Mouse (Mus musculus): Measurements from ENCODE around the gene Ptgfrn.

The Ptgfrn gene

GRCm38 (mm10) chr3:101037984-101038545, 72.0 kb downstream of the Ptgfrn start:
- no peak for DNase-seq (ENCODE audit: low spot score)

DNA sequence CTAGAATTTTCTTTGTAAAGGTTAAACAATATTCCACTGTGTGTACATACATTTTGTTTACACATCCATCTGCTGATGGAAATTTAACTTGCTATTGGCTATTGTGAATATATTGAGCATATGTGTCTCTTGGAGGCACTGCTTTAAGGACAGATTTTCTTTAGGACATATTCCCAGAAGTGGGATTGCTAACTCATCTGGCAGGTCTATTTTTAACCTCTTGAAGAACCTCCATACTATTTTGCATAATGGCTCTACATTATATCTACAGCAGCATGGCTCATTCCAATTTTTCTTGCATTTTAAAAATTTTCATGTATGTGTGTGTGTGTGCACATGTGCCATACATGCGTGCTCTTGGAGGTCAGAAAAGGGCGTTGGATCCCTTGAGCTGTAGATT, 74.1 kb downstream of the Ptgfrn start:
- no peak for DNase-seq (ENCODE audit: low spot score)

DNA sequence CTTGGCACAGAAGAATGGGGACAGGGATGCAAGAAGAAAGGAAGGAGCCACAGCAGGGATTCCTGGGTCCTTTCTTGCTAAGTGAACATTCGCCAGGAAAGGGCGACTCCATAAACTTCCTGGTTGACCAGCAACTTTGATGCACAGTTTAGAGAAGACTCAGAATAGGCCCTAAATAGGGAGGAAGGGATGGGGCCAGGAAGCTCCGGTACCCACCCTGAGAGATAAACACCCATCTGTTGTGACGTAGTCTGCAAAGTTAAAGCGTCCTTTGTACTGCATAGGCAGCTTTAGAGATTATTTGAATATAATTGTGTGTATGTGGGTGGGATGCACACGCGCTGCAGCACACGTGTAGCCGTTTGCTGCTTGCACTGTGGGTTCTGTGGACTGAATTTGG, 75.6 kb downstream of the Ptgfrn start:
- no peak for DNase-seq (ENCODE audit: low spot score)

GRCm38 (mm10) chr3:101033644-101034043, 76.4 kb downstream of the Ptgfrn start:
- no peak for DNase-seq (ENCODE audit: low spot score)

DNA sequence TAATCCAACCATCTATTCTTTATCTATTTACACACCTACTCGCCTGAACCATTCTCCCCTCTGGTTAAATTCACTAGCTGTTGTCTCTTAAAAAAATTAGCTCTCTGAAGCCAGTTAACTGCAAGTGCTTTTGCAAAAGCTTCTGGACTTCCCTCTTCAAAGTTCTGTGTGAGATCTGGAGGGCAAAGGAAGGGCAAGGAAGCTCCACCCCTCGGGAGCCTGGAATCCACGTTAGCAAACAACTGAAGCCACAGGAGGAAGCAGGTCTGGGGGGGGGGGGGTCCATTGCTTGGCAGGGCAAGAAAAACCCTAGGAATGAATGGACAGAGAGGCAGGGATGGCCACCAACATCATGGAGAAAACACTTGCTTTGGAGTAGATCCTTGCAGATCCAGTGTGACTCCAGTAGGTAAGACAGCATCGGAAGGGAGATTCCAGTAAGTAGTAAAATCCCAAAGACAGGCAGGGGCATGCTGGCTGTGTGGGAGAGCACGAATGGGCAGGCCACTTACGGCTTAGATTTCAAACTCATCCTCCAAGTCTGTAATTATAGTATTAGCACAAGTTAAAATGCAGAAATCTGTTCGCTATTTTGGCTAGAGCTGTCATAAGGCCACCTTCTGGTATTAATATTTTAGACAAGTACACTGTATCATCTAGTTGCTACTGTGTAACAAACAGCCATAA, 78.5 kb downstream of the Ptgfrn start:
- DNase-seq (ENCODE audit: low spot score): no peak

GRCm38 (mm10) chr3:101030630-101031029, 79.4 kb downstream of the Ptgfrn start:
- DNase-seq (ENCODE audit: low spot score): no peak

DNA sequence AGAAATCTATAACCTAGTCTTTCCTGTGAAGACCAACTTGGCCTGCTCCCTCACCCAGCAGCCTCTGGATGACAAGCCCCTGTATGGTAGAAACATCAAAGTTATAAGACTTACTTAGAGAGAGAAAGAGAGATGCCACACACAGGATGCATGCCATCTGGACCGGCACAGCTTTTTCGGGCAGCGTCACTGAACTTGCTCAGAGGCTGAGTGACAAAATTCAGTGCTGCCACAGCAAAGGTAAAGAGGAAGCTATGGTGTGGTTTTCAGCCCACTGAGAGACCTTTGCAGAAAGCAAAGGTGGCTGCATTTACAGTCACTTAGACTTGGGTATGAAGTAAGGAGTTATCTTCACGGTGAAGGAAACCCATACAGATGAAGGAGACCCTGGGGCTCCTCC, 80.7 kb downstream of the Ptgfrn start, which contains the start of gene Cd101:
Gene Cd101 (minus strand): TSS at position 218 of the 400 bp plus-strand sequence.
- DNase-seq (ENCODE audit: low spot score): no peak

- no peak for DNase-seq (ENCODE audit: low spot score)
These were observed 83.3 kb downstream of the Ptgfrn start for GRCm38 (mm10) chr3:101026741-101027140.

- no peak for DNase-seq (ENCODE audit: low spot score)
These were observed 87.1 kb downstream of the Ptgfrn start for GRCm38 (mm10) chr3:101022967-101023366.

DNA sequence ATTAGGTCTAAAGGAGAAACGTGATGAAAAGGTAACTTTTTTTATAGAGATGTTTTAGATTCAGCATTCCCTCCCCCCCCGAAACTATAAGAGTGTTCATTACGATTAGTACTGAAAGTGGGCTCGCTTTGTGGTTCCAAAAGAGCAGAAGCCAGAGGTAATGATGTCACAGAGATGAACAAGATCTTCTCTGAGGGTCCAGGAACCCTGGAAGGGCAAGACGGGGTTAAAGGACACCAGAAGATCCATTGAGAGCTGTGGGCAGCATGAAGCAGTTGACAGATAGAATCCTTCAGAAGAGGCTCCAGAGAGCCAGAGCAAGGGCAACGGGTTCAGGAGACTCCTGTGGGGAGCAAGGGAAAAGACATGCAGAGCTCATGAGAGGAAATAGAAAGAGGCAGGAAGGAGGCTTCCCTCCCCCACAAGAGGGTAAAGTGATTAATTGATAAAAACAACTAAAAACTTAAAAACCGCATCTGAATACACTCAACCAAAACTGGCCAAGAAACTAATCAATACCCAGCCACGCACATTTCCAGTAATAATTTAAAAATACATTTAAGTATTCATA, 88.5 kb downstream of the Ptgfrn start:
- no peak for DNase-seq (ENCODE audit: low spot score)

DNA sequence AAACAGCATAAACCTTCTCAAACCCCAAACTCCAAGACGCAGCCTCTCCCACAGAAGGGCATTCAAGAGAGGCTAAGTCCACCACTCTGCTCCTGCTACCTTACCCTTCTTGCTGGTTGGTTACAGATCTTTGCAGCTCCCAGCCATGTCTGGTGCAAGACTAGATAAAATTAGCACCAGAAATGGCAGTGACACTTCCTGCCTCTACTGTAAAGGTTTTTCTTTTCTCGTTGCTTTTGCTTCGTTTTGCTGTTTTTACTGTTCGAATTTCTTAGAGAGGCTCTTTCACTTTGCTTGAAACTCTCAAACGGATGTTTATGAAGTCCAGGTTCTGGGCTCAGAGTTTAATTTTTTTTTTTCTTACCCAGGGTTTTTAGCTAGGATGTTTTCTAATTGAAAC, 89.0 kb downstream of the Ptgfrn start:
- no peak for DNase-seq (ENCODE audit: low spot score)

DNA sequence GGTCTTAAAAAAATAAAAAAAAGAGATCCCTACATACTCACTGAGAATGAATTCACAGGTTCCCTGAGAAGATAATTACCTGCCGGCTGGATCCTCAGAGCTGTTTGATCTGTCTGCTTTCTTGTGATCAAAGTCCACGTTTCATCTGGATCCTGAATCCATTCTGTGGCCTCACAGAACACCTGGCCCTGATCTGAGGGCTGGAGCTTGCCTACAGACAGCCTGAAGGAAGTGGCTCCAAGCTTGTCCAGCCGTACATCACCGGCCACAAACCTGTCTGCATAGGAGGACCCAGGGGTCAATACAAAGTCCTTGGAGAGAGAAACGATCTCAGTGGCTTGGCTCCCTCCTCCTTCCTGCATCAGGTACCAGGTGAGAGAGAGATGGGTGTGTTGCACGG, 91.6 kb downstream of the Ptgfrn start:
- no peak for DNase-seq (ENCODE audit: low spot score)

DNA sequence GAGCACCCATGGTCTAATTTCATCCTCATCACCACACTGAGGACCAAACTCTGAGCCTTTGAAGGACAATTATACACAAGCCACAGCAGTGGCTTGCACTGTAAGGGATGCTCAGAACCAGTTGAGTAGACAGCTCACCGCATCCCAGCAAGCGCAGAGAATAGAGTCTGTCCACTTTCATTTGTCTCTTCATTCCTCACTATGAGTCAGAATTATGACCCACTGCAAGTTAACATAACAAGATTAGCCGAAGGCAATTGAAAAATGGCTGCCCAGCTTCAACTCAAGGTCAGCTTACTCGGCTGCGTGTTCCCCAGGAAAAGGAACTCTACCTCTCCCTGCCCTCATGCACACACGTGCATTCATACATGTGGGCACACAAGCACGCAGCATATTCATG, 94.0 kb downstream of the Ptgfrn start:
- DNase-seq (ENCODE audit: low spot score): no peak

- DNase-seq (ENCODE audit: low spot score): no peak
These were observed 94.8 kb downstream of the Ptgfrn start for GRCm38 (mm10) chr3:101015254-101015653.

DNA sequence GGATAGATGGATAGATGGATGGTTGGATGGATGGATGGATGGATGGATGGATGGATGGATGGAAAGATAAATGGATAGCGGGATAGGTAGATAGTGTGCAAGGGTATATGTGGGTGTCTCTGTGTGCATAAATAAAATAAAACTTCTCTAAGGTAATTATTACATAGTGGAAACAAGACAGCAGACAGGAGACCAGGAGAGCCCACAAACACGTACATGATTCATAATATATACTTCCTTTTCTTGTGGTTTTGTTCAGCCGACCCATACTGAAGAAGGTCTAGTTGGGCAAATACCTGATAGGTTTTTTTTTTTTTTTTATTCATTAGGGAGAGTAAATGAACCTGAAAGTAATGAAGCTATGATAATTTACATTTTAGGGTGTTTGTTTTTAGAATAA, 96.5 kb downstream of the Ptgfrn start:
- no peak for DNase-seq (ENCODE audit: low spot score)

DNA sequence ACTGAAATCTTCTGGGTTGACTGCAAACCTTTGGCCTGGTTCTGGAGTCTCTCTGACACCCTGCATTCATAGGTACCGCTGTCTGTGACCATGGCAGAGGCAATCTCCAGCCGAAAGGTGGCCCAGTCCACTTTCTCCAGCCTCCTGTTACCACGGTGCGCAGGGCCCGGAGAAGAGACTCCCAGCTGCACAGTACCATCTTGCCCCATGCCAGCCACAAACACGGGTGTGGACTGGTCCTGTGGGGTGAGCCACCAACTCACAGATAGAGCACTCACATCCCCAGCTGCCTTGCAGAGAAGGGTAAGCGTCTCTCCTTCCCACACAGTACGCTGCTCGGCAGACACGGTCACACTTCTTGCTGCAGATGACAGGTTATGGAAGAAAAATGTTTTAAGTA, 97.1 kb downstream of the Ptgfrn start:
- DNase-seq (ENCODE audit: low spot score): no peak

GRCm38 (mm10) chr3:101012597-101012996, 97.5 kb downstream of the Ptgfrn start:
- no peak for DNase-seq (ENCODE audit: low spot score)

- no peak for DNase-seq (ENCODE audit: low spot score)
These were observed 97.9 kb downstream of the Ptgfrn start for GRCm38 (mm10) chr3:101012131-101012571.

- no peak for DNase-seq (ENCODE audit: low spot score)
These were observed 98.9 kb downstream of the Ptgfrn start for GRCm38 (mm10) chr3:101011203-101011600.

GRCm38 (mm10) chr3:101010589-101011202, 99.4 kb downstream of the Ptgfrn start:
- no peak for DNase-seq (ENCODE audit: low spot score)

- no peak for DNase-seq (ENCODE audit: low spot score)
These were observed 102.8 kb downstream of the Ptgfrn start for GRCm38 (mm10) chr3:101007112-101007782.

DNA sequence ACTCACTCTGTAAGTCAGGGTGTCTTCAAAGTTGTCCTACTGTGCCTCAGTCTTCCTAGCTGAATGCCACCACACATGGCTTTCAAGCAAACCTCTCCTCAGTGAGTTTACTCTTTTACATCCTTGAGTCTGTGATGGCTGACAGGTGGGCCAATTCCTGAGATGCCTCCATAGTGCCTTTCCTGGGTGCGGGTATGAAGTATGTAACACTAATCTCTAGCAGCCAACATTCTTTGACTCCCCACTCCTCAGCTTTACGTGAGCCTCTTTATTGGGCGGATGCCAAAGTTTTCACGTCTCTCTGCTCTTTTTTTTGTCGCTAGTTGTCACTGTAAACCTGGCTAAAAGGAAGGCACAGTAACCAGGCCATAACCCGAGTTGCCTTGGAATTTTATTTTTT, 104.7 kb downstream of the Ptgfrn start:
- no peak for DNase-seq (ENCODE audit: low spot score)

Measured in testis, postnatal 14 days (tissue).